Mouse (Mus musculus) embryonic facial prominence, embryonic 14.5 days (tissue): ENCODE results near the gene Gm19668. TPM values are rescaled to one million over a fixed set of nuclear protein-coding genes. Genes with fewer than 3 reads are reported as not detected.

Experiments
- ATAC-seq: fragments of 200-750 bp; cut with Nextera tagmentation; 2 replicates; pipeline ENCODE4 v1.8.0; 2017; ENCODE audit warnings: low read depth, moderate number of reproducible peaks, moderate TSS enrichment
- DNase-seq: peaks from one replicate; pipeline ENCODE4 v3.0.0-alpha.2; 2015; ENCODE audit warnings: low spot score
- H3K27ac ChIP-seq: fragments of 300-500 bp; sonication (generic); replicated peaks from 2 replicates; pipeline ENCODE4 v1.5.1; 2014; ENCODE audit warnings: low read depth, mild to moderate bottlenecking, low read length, moderate library complexity
- H3K27me3 ChIP-seq: fragments of 300-500 bp; sonication (generic); replicated peaks from 2 replicates; pipeline ENCODE4 v1.6.1; 2014; ENCODE audit warnings: low read length; ENCODE audit not compliant: control insufficient read depth, insufficient read depth
- H3K36me3 ChIP-seq: fragments of 300-500 bp; sonication (generic); 2 replicates; pipeline ENCODE4 v1.6.1; 2014; ENCODE audit warnings: low read length, mixed read lengths; ENCODE audit not compliant: control insufficient read depth, insufficient read depth
- H3K4me1 ChIP-seq: fragments of 300-500 bp; sonication (generic); 2 replicates; pipeline ENCODE4 v1.6.1; 2014; ENCODE audit warnings: antibody characterized with exemption, low read length; ENCODE audit not compliant: control insufficient read depth, insufficient read depth
- H3K4me2 ChIP-seq: fragments of 300-500 bp; sonication (generic); 2 replicates; pipeline ENCODE4 v1.6.1; 2014; ENCODE audit warnings: low read depth, mild to moderate bottlenecking, low read length, moderate library complexity, mixed read lengths
- H3K4me3 ChIP-seq: fragments of 300-500 bp; sonication (generic); 2 replicates; pipeline ENCODE4 v1.5.1; 2014; ENCODE audit warnings: low read depth, mild to moderate bottlenecking, low read length
- H3K9ac ChIP-seq: fragments of 300-500 bp; sonication (generic); 2 replicates; pipeline ENCODE4 v1.6.1; 2014; ENCODE audit warnings: low read depth, mild to moderate bottlenecking, low read length, moderate library complexity, mixed read lengths
- H3K9me3 ChIP-seq: fragments of 300-500 bp; sonication (generic); 2 replicates; pipeline ENCODE4 v1.6.1; 2016; ENCODE audit warnings: low read length; ENCODE audit not compliant: control insufficient read depth
- WGBS: fragments of 180-500 bp; shearing (Covaris S2); extraction: QIAGEN DNeasy Blood & Tissue Kit; methylation state at CpG from one replicate; pipeline ENCODE4 v1.1.7; 2014; 5-methylcytosine and 5-hydroxymethylcytosine counted together
- polyA plus RNA-seq: library from polyadenylated mRNA; unstranded; fragments of >200 nt; fragmentation: Nextera tagmentation; extraction: Ambion mirVana; gene quantifications from 2 replicates; pipeline ENCODE4 v1.2.1, GENCODE M21; 2014

The Gm19668 gene
- not detected in 2 replicates for polyA plus RNA-seq

- no peaks in the 10 kb centered on the region for H3K36me3 ChIP-seq
- peak; percentile 71 for ATAC-seq
- no peaks in the 10 kb centered on the region for H3K9me3 ChIP-seq
- peak; percentile 41 for DNase-seq
- no peak within 1 kb of the TSS for H3K4me2 ChIP-seq
- no peak within 1 kb of the TSS for H3K4me3 ChIP-seq
- WGBS: 56% methylated on average over 8 of the region's 8 CpGs
- H3K4me1 ChIP-seq: no peaks in the 10 kb centered on the region
- no peak within 1 kb of the TSS for H3K9ac ChIP-seq
- no peaks in the 10 kb centered on the region for H3K27me3 ChIP-seq
- no peak within 1 kb of the TSS for H3K27ac ChIP-seq
Observed at GRCm38 (mm10) chr10:77798921-77799508, at the start of gene Gm19668. Gene Gm19668, minus strand, starts transcription at chr10:77799133.

- no peaks in the 10 kb centered on the region for H3K27me3 ChIP-seq
- H3K27ac ChIP-seq: no peak overlapping the region
- no peaks in the 10 kb centered on the region for H3K36me3 ChIP-seq
- no peak overlapping the region for H3K9ac ChIP-seq
- no peaks in the 10 kb centered on the region for H3K4me1 ChIP-seq
- ATAC-seq (no peak; the same call in 1 of the 2 replicates), DNase-seq (no peak)
- no peak overlapping the region for H3K4me2 ChIP-seq
- H3K4me3 ChIP-seq: no peak overlapping the region
- whole genome bisulfite sequencing: 80% methylated on average over 2 of the region's 2 CpGs
- H3K9me3 ChIP-seq: peaks cover 17% of the 10 kb centered on the region; the same call in 1 of the 2 replicates
Observed at GRCm38 (mm10) chr10:77847538-77847937, 48.6 kb upstream of the Gm19668 start.

- Histone ChIP-seq H3K27me3 (no peaks in the 10 kb centered on the region), H3K4me3 (no peak overlapping the region), H3K4me2 (no peak overlapping the region), H3K36me3 (no peaks in the 10 kb centered on the region), H3K4me1 (no peaks in the 10 kb centered on the region), H3K27ac (no peak overlapping the region), H3K9me3 (peaks cover 17% of the 10 kb centered on the region; the same call in 1 of the 2 replicates), H3K9ac (no peak overlapping the region)
- WGBS: 4% methylated on average over 2 of the region's 2 CpGs
- DNase-seq (no peak), ATAC-seq (no peak)
Observed at GRCm38 (mm10) chr10:77846961-77847360, 48.0 kb upstream of the Gm19668 start.

- Histone ChIP-seq H3K4me3 (no peak within 1 kb of the TSS), H3K27me3 (no peaks in the 10 kb centered on the region), H3K9ac (no peak within 1 kb of the TSS), H3K9me3 (peaks cover 17% of the 10 kb centered on the region; the same call in 1 of the 2 replicates), H3K36me3 (no peaks in the 10 kb centered on the region), H3K4me2 (no peak within 1 kb of the TSS), H3K27ac (no peak within 1 kb of the TSS), H3K4me1 (no peaks in the 10 kb centered on the region)
- WGBS: 71% methylated on average over 2 of the region's 3 CpGs
- ATAC-seq (no peak), DNase-seq (no peak)
Observed at GRCm38 (mm10) chr10:77846503-77846902, 47.6 kb upstream of the Gm19668 start, which contains the start of gene Gm36176. Gene Gm36176, plus strand, starts transcription at chr10:77846803.

GRCm38 (mm10) chr10:77839006-77839405, 40.1 kb upstream of the Gm19668 start:
- no peaks in the 10 kb centered on the region for H3K4me1 ChIP-seq
- no peaks in the 10 kb centered on the region for H3K36me3 ChIP-seq
- H3K4me3 ChIP-seq: no peak overlapping the region
- ATAC-seq (no peak), DNase-seq (no peak)
- H3K4me2 ChIP-seq: no peak overlapping the region
- H3K9ac ChIP-seq: no peak overlapping the region
- 70% methylated on average over 6 of the region's 6 CpGs for WGBS
- no peaks in the 10 kb centered on the region for H3K27me3 ChIP-seq
- no peak overlapping the region for H3K27ac ChIP-seq
- H3K9me3 ChIP-seq: peaks cover 18% of the 10 kb centered on the region; the same call in 1 of the 2 replicates

GRCm38 (mm10) chr10:77835647-77836046, 36.7 kb upstream of the Gm19668 start, which contains the start of gene Krtap10-10:
Gene Krtap10-10, plus strand, starts transcription at chr10:77835947.
- DNase-seq: peak; percentile 6
- Histone ChIP-seq H3K27ac (no peak within 1 kb of the TSS), H3K4me2 (no peak within 1 kb of the TSS), H3K36me3 (no peaks in the 10 kb centered on the region), H3K9ac (no peak within 1 kb of the TSS), H3K4me1 (no peaks in the 10 kb centered on the region), H3K4me3 (no peak within 1 kb of the TSS), H3K9me3 (no peaks in the 10 kb centered on the region), H3K27me3 (no peaks in the 10 kb centered on the region)
- no peak for ATAC-seq
- WGBS: 46% methylated on average over 8 of the region's 9 CpGs

GRCm38 (mm10) chr10:77826951-77827350, 28.0 kb upstream of the Gm19668 start, which contains the start of gene Krtap10-4:
Gene Krtap10-4, minus strand, starts transcription at chr10:77827095.
- no peaks in the 10 kb centered on the region for H3K27me3 ChIP-seq
- H3K4me2 ChIP-seq: no peak within 1 kb of the TSS
- no peaks in the 10 kb centered on the region for H3K36me3 ChIP-seq
- 49% methylated on average over 3 of the region's 6 CpGs for WGBS
- no peak within 1 kb of the TSS for H3K4me3 ChIP-seq
- ATAC-seq: no peak
- H3K9ac ChIP-seq: no peak within 1 kb of the TSS
- no peaks in the 10 kb centered on the region for H3K4me1 ChIP-seq
- H3K27ac ChIP-seq: no peak within 1 kb of the TSS
- no peak for DNase-seq
- 0 out of 2 replicates have a peak, but pooled peaks cover 4% of the 10 kb centered on the region for H3K9me3 ChIP-seq

GRCm38 (mm10) chr10:77819203-77819602, 20.3 kb upstream of the Gm19668 start:
- H3K4me1 ChIP-seq: no peaks in the 10 kb centered on the region
- no peaks in the 10 kb centered on the region for H3K27me3 ChIP-seq
- no peak overlapping the region for H3K4me3 ChIP-seq
- WGBS: 36% methylated on average over 4 of the region's 4 CpGs
- DNase-seq: no peak
- H3K27ac ChIP-seq: no peak overlapping the region
- 0 out of 2 replicates have a peak, but pooled peaks cover 4% of the 10 kb centered on the region for H3K9me3 ChIP-seq
- ATAC-seq: no peak
- no peak overlapping the region for H3K9ac ChIP-seq
- H3K36me3 ChIP-seq: no peaks in the 10 kb centered on the region
- no peak overlapping the region for H3K4me2 ChIP-seq

GRCm38 (mm10) chr10:77818523-77818922, 19.6 kb upstream of the Gm19668 start:
- no peak for ATAC-seq
- Histone ChIP-seq H3K9me3 (no peaks in the 10 kb centered on the region), H3K4me1 (no peaks in the 10 kb centered on the region), H3K4me3 (no peak overlapping the region), H3K9ac (no peak overlapping the region), H3K27me3 (no peaks in the 10 kb centered on the region), H3K36me3 (no peaks in the 10 kb centered on the region), H3K4me2 (no peak overlapping the region), H3K27ac (no peak overlapping the region)
- DNase-seq: no peak
- 96% methylated on average over 4 of the region's 4 CpGs for WGBS
